Comparison of ENCODE assay signal across 28 mouse cellular contexts in the genomic region with DNA sequence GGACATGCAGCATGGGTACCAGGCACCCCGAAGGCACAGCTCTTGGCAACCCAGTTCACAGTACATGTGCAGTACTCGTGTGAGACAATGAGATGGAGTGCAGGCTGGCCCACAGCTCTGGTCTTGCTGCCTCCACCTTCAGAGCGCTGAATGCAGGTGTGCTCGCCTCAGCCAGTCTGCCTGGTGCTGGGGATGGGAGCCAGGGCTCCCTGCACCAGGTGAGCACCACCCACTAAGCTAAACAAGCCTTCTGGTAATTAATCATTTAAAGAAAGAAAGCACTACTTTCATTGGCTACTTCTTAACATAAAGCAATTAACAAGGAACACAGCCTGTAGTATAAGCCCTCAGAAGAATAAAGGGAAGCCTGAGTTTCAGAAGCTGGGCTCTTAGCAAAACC. TPM values are rescaled to one million over a fixed set of nuclear protein-coding genes. Genes with fewer than 3 reads are reported as not detected.
A peak's percentile ranks its signal among the peaks of the same experiment; 100 is the strongest.
DNase-seq lines count a peak whose midpoint lies in the region; ATAC-seq and TF ChIP-seq lines count a peak whose summit lies in the region.
"Had no signal": no experiment of that assay in that cellular context is flagged by ENCODE, and none has a peak within 500 bp of the region (broad histone marks: within the 10 kb centered on the region; RNA-seq: fewer than 3 reads in every experiment).

No protein-coding gene starts in this region.

- no peak for TF ChIP-seq CTCF in thymus, adult 2 months (IDR thresholded peaks at IDR 0.05; ENCODE audit: borderline replicate concordance, control insufficient read depth, extremely low read depth, insufficient read depth, low read length, poor library complexity)
- TF ChIP-seq CTCF in stomach, postnatal 0 days (IDR thresholded peaks at IDR 0.05; ENCODE audit: low read depth): no peak

- no peak overlapping the region for H3K9ac ChIP-seq in hindbrain, embryonic 16.5 days (ENCODE audit: low read depth, low read length)
- H3K9ac ChIP-seq in stomach, postnatal 0 days (ENCODE audit: low read length): no peak overlapping the region
- H3K9ac ChIP-seq: embryonic facial prominence, embryonic 13.5 days; forebrain, embryonic 12.5 days; forebrain, embryonic 15.5 days; heart, embryonic 13.5 days; hindbrain, embryonic 12.5 days; hindbrain, embryonic 15.5 days had no signal

- WGBS in hindbrain, embryonic 16.5 days: 90% methylated on average over 4 of the region's 4 CpGs
- WGBS in hindbrain, embryonic 10.5 days: 91% methylated on average over 4 of the region's 4 CpGs
- WGBS in thymus, adult 2 months: 68% methylated on average over 4 of the region's 4 CpGs
- 70% methylated on average over 4 of the region's 4 CpGs for WGBS in stomach, postnatal 0 days

- peaks cover 51% of the 10 kb centered on the region for H3K36me3 ChIP-seq in hindbrain, embryonic 16.5 days (ENCODE audit: control insufficient read depth, insufficient read depth, low read length)
- H3K36me3 ChIP-seq in hindbrain, embryonic 10.5 days: peaks cover 99% of the 10 kb centered on the region
- peaks cover 34% of the 10 kb centered on the region for H3K36me3 ChIP-seq in thymus, adult 2 months (ENCODE audit: control insufficient read depth, insufficient read depth, low read length)
- peaks cover 41% of the 10 kb centered on the region for H3K36me3 ChIP-seq in stomach, postnatal 0 days (ENCODE audit: control insufficient read depth, insufficient read depth, low read length)

- TF ChIP-seq POLR2A in thymus, adult 2 months (IDR thresholded peaks at IDR 0.05; ENCODE audit: control insufficient read depth, extremely low read depth, insufficient read depth, low read length, poor library complexity): no peak

- TF ChIP-seq EP300 in stomach, postnatal 0 days (optimal IDR thresholded peaks at IDR 0.05): no peak

- H3K4me1 ChIP-seq in hindbrain, embryonic 16.5 days (ENCODE audit: control insufficient read depth, insufficient read depth, low read depth, low read length): no peaks in the 10 kb centered on the region
- H3K4me1 ChIP-seq in hindbrain, embryonic 10.5 days (replicated peaks): no peaks in the 10 kb centered on the region
- peaks cover 58% of the 10 kb centered on the region for H3K4me1 ChIP-seq in thymus, adult 2 months (replicated peaks; ENCODE audit: control insufficient read depth, insufficient read depth, low read length)
- no peaks in the 10 kb centered on the region for H3K4me1 ChIP-seq in stomach, postnatal 0 days (replicated peaks; ENCODE audit: control insufficient read depth, insufficient read depth)
- H3K4me1 ChIP-seq: embryonic facial prominence, embryonic 10.5 days; embryonic facial prominence, embryonic 13.5 days; forebrain, embryonic 12.5 days; forebrain, embryonic 15.5 days; heart, embryonic 10.5 days; hindbrain, embryonic 12.5 days; hindbrain, embryonic 15.5 days had no signal

- no peak for DNase-seq in hindbrain, embryonic 10.5 days (ENCODE audit: low spot score)
- DNase-seq in thymus, adult 2 months: no peak
- DNase-seq in thymus, postnatal 36 days: no peak
- DNase-seq in stomach, postnatal 0 days (ENCODE audit: low spot score): no peak
- DNase-seq in cerebellum, adult 18-20 months: no peak
- DNase-seq: adrenal gland, postnatal 10 days; cerebellum, adult 11 months; cerebellum, adult 8-10 months; cerebellum, postnatal 10 days; cerebellum, postnatal 36 days; embryo, embryonic 11 days; gastrocnemius, postnatal 10 days; gastrocnemius, postnatal 36 days; heart, adult 2 months; heart, postnatal 14 days; heart, postnatal 4 days had no signal

- H3K4me3 ChIP-seq in hindbrain, embryonic 16.5 days (ENCODE audit: low read length): no peak overlapping the region
- H3K4me3 ChIP-seq in hindbrain, embryonic 10.5 days: no peak overlapping the region
- no peak overlapping the region for H3K4me3 ChIP-seq in thymus, adult 2 months (ENCODE audit: control insufficient read depth, insufficient read depth, low read length)
- H3K4me3 ChIP-seq in stomach, postnatal 0 days (ENCODE audit: low read depth, low read length): no peak overlapping the region
- H3K4me3 ChIP-seq: embryonic facial prominence, embryonic 10.5 days; embryonic facial prominence, embryonic 13.5 days; erythroblast, embryonic 14.5 days; forebrain, embryonic 12.5 days; forebrain, embryonic 15.5 days; heart, adult 2 months; heart, embryonic 10.5 days; heart, embryonic 13.5 days; hindbrain, embryonic 12.5 days; hindbrain, embryonic 15.5 days had no signal

- H3K27me3 ChIP-seq in hindbrain, embryonic 16.5 days (replicated peaks; ENCODE audit: control insufficient read depth, insufficient read depth, low read length): no peaks in the 10 kb centered on the region
- H3K27me3 ChIP-seq in hindbrain, embryonic 10.5 days (ENCODE audit: insufficient read depth, poor library complexity, severe bottlenecking): no peaks in the 10 kb centered on the region
- H3K27me3 ChIP-seq in thymus, adult 2 months (ENCODE audit: control insufficient read depth, insufficient read depth, low read length): no peaks in the 10 kb centered on the region
- H3K27me3 ChIP-seq in stomach, postnatal 0 days (ENCODE audit: control insufficient read depth, insufficient read depth, low read length): no peaks in the 10 kb centered on the region
- H3K27me3 ChIP-seq: embryonic facial prominence, embryonic 13.5 days; forebrain, embryonic 12.5 days; forebrain, embryonic 15.5 days; heart, embryonic 13.5 days; hindbrain, embryonic 12.5 days; hindbrain, embryonic 15.5 days; Patski had no signal

- H3K4me2 ChIP-seq in hindbrain, embryonic 16.5 days (ENCODE audit: low read length): no peak overlapping the region
- no peak overlapping the region for H3K4me2 ChIP-seq in stomach, postnatal 0 days (replicated peaks; ENCODE audit: low read depth)
- H3K4me2 ChIP-seq: embryonic facial prominence, embryonic 13.5 days; forebrain, embryonic 12.5 days; forebrain, embryonic 15.5 days; heart, embryonic 13.5 days; hindbrain, embryonic 12.5 days; hindbrain, embryonic 15.5 days had no signal

- peak overlapping the region; percentile 29 for H3K27ac ChIP-seq in hindbrain, embryonic 16.5 days (ENCODE audit: low read depth, low read length)
- no peak overlapping the region for H3K27ac ChIP-seq in hindbrain, embryonic 10.5 days
- H3K27ac ChIP-seq in thymus, adult 2 months (ENCODE audit: control insufficient read depth, insufficient read depth, low read length): 0 out of 2 replicates have a peak overlapping the region, but pooled peaks have one; percentile 3
- H3K27ac ChIP-seq in stomach, postnatal 0 days (replicated peaks): no peak overlapping the region; the same call in 1 of the 2 replicates
- H3K27ac ChIP-seq: embryonic facial prominence, embryonic 10.5 days; forebrain, embryonic 12.5 days; forebrain, embryonic 15.5 days; heart, adult 2 months; heart, embryonic 10.5 days; heart, embryonic 13.5 days; hindbrain, embryonic 12.5 days; hindbrain, embryonic 15.5 days had no signal

- ATAC-seq in hindbrain, embryonic 16.5 days: no peak
- ATAC-seq in stomach, postnatal 0 days (ENCODE audit: low FRiP score, low TSS enrichment): peak; percentile 63
- ATAC-seq: forebrain, embryonic 15.5 days; Patski had no signal

- no peaks in the 10 kb centered on the region for H3K9me3 ChIP-seq in hindbrain, embryonic 16.5 days (ENCODE audit: control insufficient read depth, low read length)
- H3K9me3 ChIP-seq in hindbrain, embryonic 10.5 days: no peaks in the 10 kb centered on the region
- H3K9me3 ChIP-seq in stomach, postnatal 0 days (ENCODE audit: control insufficient read depth, low read length): no peaks in the 10 kb centered on the region
- H3K9me3 ChIP-seq: embryonic facial prominence, embryonic 10.5 days; embryonic facial prominence, embryonic 13.5 days; forebrain, embryonic 12.5 days; forebrain, embryonic 15.5 days; G1E; heart, embryonic 10.5 days; heart, embryonic 13.5 days; hindbrain, embryonic 12.5 days; hindbrain, embryonic 15.5 days had no signal

RNA-seq across cellular contexts. Expression of gene Gtf2i, which starts 37.5 kb away (rescaled TPM):
- polyA plus RNA-seq in hindbrain, embryonic 16.5 days (2015; fragmentation: Nextera tagmentation; extraction: Ambion mirVana): 132 and 141 TPM in 2 replicates
- polyA plus RNA-seq in hindbrain, embryonic 10.5 days (2016; fragmentation: Nextera tagmentation; extraction: Ambion mirVana): 180 and 189 TPM in 2 replicates
- 131 and 136 TPM in 2 replicates for polyA plus RNA-seq in thymus, adult 2 months (2012; rRNA removed)
- polyA plus RNA-seq in stomach, postnatal 0 days (2015; fragmentation: Nextera tagmentation; extraction: Ambion mirVana): 63.0 and 81.9 TPM in 2 replicates

RNA-seq across cellular contexts. Expression of gene Ncf1, which starts 47.7 kb away (rescaled TPM):
- polyA plus RNA-seq in hindbrain, embryonic 16.5 days (2015; fragmentation: Nextera tagmentation; extraction: Ambion mirVana): 2.3 and 2.7 TPM in 2 replicates
- 2.6 and 3.1 TPM in 2 replicates for polyA plus RNA-seq in hindbrain, embryonic 10.5 days (2016; fragmentation: Nextera tagmentation; extraction: Ambion mirVana)
- 28.6 and 35.9 TPM in 2 replicates for polyA plus RNA-seq in thymus, adult 2 months (2012; rRNA removed)
- polyA plus RNA-seq in stomach, postnatal 0 days (2015; fragmentation: Nextera tagmentation; extraction: Ambion mirVana): 2.2 and 2.4 TPM in 2 replicates

Comparison
In these comparisons a context has a peak if more than half of its experiments do, and no peak if none do; other contexts are left out.
1. H3K27ac ChIP-seq: peak in hindbrain, embryonic 16.5 days (single experiment) and thymus, adult 2 months (single experiment); none in hindbrain, embryonic 10.5 days (single experiment) and stomach, postnatal 0 days (single experiment).